Mouse (Mus musculus) G1E (cell line): ENCODE measurements around the gene Wfdc15b.

ENCODE experiments used
- CTCF ChIP-seq: IDR thresholded peaks from 2 replicates; pipeline ENCODE4 v1.5.1; 2012; ENCODE audit warnings: low read depth, low read length, inconsistent platforms, mixed read lengths
- GATA1 ChIP-seq: IDR thresholded peaks from 2 replicates; pipeline ENCODE4 v1.6.1; 2012; ENCODE audit warnings: borderline replicate concordance, low read length, inconsistent platforms, mixed read lengths
- GATA2 ChIP-seq: IDR thresholded peaks from 2 replicates; pipeline ENCODE4 v1.6.1; 2012; ENCODE audit warnings: low read depth, low read length, inconsistent platforms, borderline replicate concordance
- TAL1 ChIP-seq: conservative IDR thresholded peaks from 2 replicates; pipeline ENCODE4 v1.6.1; 2012; ENCODE audit warnings: low read depth, low read length, inconsistent platforms, mixed read lengths

- TF ChIP-seq CTCF (no peak), TAL1 (no peak), GATA1 (no peak), GATA2 (no peak)
Observed at GRCm38 (mm10) chr2:164212711-164213110, 8.7 kb downstream of the Wfdc15b start.
